Mouse (Mus musculus) CH12.LX (cell line): ENCODE measurements around the gene Fdxr. TPM values are rescaled to one million over a fixed set of nuclear protein-coding genes. Genes with fewer than 3 reads are reported as not detected.

Experiments used
- DNase-seq: peaks from one replicate; pipeline ENCODE4 v3.0.0-alpha.2; 2013; ENCODE audit errors: extremely low read depth
- H3K27ac ChIP-seq: 2 replicates; pipeline ENCODE4 v1.5.1; 2012; ENCODE audit warnings: low read depth, mild to moderate bottlenecking, control low read depth, moderate library complexity; ENCODE audit not compliant: insufficient read depth
- H3K27me3 ChIP-seq: replicated peaks from 2 replicates; pipeline ENCODE3; 2012; ENCODE audit warnings: inconsistent platforms
- H3K36me3 ChIP-seq, 2 experiments: replicated peaks in 1 of 2; 2 replicates each; pipeline versions ENCODE3 to v1.6.1; 2012; ENCODE audit warnings: inconsistent platforms in 1 of 2, low read length in 1 of 2, mild to moderate bottlenecking in 1 of 2, mixed read lengths in 1 of 2, moderate library complexity in 1 of 2; ENCODE audit not compliant: control insufficient read depth in 1 of 2, insufficient read depth in 1 of 2
- H3K4me1 ChIP-seq, 2 experiments: 2 replicates each; pipeline ENCODE4 v1.6.1; 2012; ENCODE audit warnings: inconsistent platforms in 1 of 2, moderate library complexity in 1 of 2; ENCODE audit not compliant: insufficient read depth in 2 of 2, control insufficient read depth in 1 of 2
- H3K4me2 ChIP-seq: 2 replicates; pipeline ENCODE4 v1.6.1; 2012; ENCODE audit warnings: low read depth, mild to moderate bottlenecking, control low read depth; ENCODE audit not compliant: poor library complexity, insufficient read depth, severe bottlenecking
- H3K4me3 ChIP-seq, 3 experiments: fragments of 150-350 bp in 1 of 3; sonication (generic) in 1 of 3; replicated peaks in 1 of 3; 2 replicates each; pipeline versions ENCODE3 to v1.5.1; 2011 to 2012; ENCODE audit warnings: low read depth in 2 of 3, low read length in 2 of 3, mild to moderate bottlenecking in 2 of 3, moderate library complexity in 2 of 3, control low read depth in 1 of 3, improper control_type of control experiment in 1 of 3, inconsistent platforms in 1 of 3, mixed read lengths in 1 of 3; ENCODE audit not compliant: poor library complexity in 1 of 3
- H3K79me2 ChIP-seq: replicated peaks from 2 replicates; pipeline ENCODE4 v1.6.1; 2012; ENCODE audit warnings: mild to moderate bottlenecking, moderate library complexity; ENCODE audit not compliant: control insufficient read depth, poor library complexity, insufficient read depth, severe bottlenecking; ENCODE audit errors: extremely low read depth
- H3K9ac ChIP-seq: 2 replicates; pipeline ENCODE4 v1.6.1; 2012; ENCODE audit warnings: low read depth, mild to moderate bottlenecking, control low read depth, moderate library complexity; ENCODE audit not compliant: insufficient read depth
- H3K9me3 ChIP-seq: replicated peaks from 2 replicates; pipeline ENCODE3; 2012; ENCODE audit warnings: low read length, inconsistent platforms, mixed read lengths
- CHD1 ChIP-seq: IDR thresholded peaks from 2 replicates; pipeline ENCODE4 v1.6.1; 2012; ENCODE audit warnings: low read depth, low read length, improper control_type of control experiment, inconsistent platforms
- E2F4 ChIP-seq: IDR thresholded peaks from 2 replicates; pipeline ENCODE4 v1.6.1; 2011; ENCODE audit warnings: low read depth, low read length, improper control_type of control experiment; ENCODE audit not compliant: insufficient replicate concordance
- ELF1 ChIP-seq: IDR thresholded peaks from 2 replicates; pipeline ENCODE4 v1.6.1; 2014; ENCODE audit warnings: low read depth, mild to moderate bottlenecking, inconsistent platforms, low read length, improper control_type of control experiment
- EP300 ChIP-seq: IDR thresholded peaks from 2 replicates; pipeline ENCODE4 v1.6.1; 2011; ENCODE audit warnings: low read length, improper control_type of control experiment
- HCFC1 ChIP-seq: IDR thresholded peaks from 2 replicates; pipeline ENCODE4 v1.6.1; 2012; ENCODE audit warnings: low read depth, mild to moderate bottlenecking, inconsistent platforms, low read length, improper control_type of control experiment
- IRF4 ChIP-seq: IDR thresholded peaks from 2 replicates; pipeline ENCODE4 v1.6.1; 2014; ENCODE audit warnings: low read depth, mild to moderate bottlenecking, inconsistent platforms, low read length, improper control_type of control experiment
- JUND ChIP-seq: conservative IDR thresholded peaks from 2 replicates; pipeline ENCODE4 v1.6.1; 2011; ENCODE audit warnings: low read depth, low read length, improper control_type of control experiment
- MAZ ChIP-seq: IDR thresholded peaks from 2 replicates; pipeline ENCODE4 v1.6.1; 2012; ENCODE audit warnings: low read depth, mild to moderate bottlenecking, inconsistent platforms, low read length, improper control_type of control experiment, moderate library complexity
- MEF2A ChIP-seq: IDR thresholded peaks from 2 replicates; pipeline ENCODE4 v1.6.1; 2014; ENCODE audit warnings: low read depth, mild to moderate bottlenecking, inconsistent platforms, low read length, improper control_type of control experiment, borderline replicate concordance
- NELFE ChIP-seq: IDR thresholded peaks from 2 replicates; pipeline ENCODE4 v1.6.1; 2011; ENCODE audit warnings: low read depth, low read length, improper control_type of control experiment
- PAX5 ChIP-seq: IDR thresholded peaks from 2 replicates; pipeline ENCODE4 v1.6.1; 2012; ENCODE audit warnings: low read length, inconsistent platforms, mixed read lengths
- POLR2A ChIP-seq: IDR thresholded peaks from 2 replicates; pipeline ENCODE4 v1.6.1; 2011; ENCODE audit warnings: low read depth, mild to moderate bottlenecking, improper control_type of control experiment, low read length
- POLR2AphosphoS2 ChIP-seq: IDR thresholded peaks from 2 replicates; pipeline ENCODE4 v1.6.1; 2011; ENCODE audit warnings: low read depth, low read length, improper control_type of control experiment
- RCOR1 ChIP-seq: conservative IDR thresholded peaks from 2 replicates; pipeline ENCODE4 v1.6.1; 2012; ENCODE audit warnings: low read depth, mild to moderate bottlenecking, inconsistent platforms, low read length, improper control_type of control experiment
- TCF12 ChIP-seq: IDR thresholded peaks from 2 replicates; pipeline ENCODE4 v1.6.1; 2014; ENCODE audit warnings: low read depth, mild to moderate bottlenecking, inconsistent platforms, low read length, improper control_type of control experiment
- USF2 ChIP-seq: conservative IDR thresholded peaks from 2 replicates; pipeline ENCODE4 v1.6.1; 2011; ENCODE audit warnings: low read depth, low read length, improper control_type of control experiment
- ZC3H11A ChIP-seq: IDR thresholded peaks from 2 replicates; pipeline ENCODE4 v1.6.1; 2012; ENCODE audit warnings: low read depth, mild to moderate bottlenecking, inconsistent platforms, low read length, improper control_type of control experiment
- ZMIZ1 ChIP-seq: IDR thresholded peaks from 2 replicates; pipeline ENCODE4 v1.6.1; 2012; ENCODE audit warnings: low read depth, mild to moderate bottlenecking, inconsistent platforms, low read length, improper control_type of control experiment
- dilution Hi-C: fragments of 300-500 bp; cut with MboI; formaldehyde crosslinking; loops from 2 replicates; pipeline ENCODE4 v1.14.3; 2020; ENCODE audit warnings: low sequenced_read_pairs; ENCODE audit not compliant: extremely low pct_unique_long_range_greater_than_20kb, extremely low pct_ligation_motif_present
- in situ Hi-C: fragments of 300-500 bp; cut with MboI; formaldehyde crosslinking; loops from 3 replicates; pipeline ENCODE4 v1.14.3; 2019; ENCODE audit warnings: low sequenced_read_pairs, low pct_ligation_motif_present, low pct_unique_long_range_greater_than_20kb, mixed read lengths
- polyA plus RNA-seq: library from polyadenylated mRNA; unstranded; fragments of >175 nt; gene quantifications from 2 replicates; pipeline ENCODE4 v1.2.1, GENCODE M21; 2012; ENCODE audit warnings: low read depth; ENCODE audit not compliant: insufficient read length
- total RNA-seq, 2 experiments: library from RNA; depleted of rRNA; stranded (reverse); fragments of 300-350 nt in 1 of 2; fragments of >200 nt in 1 of 2; gene quantifications; 2 replicates each; pipeline ENCODE4 v1.2.3; 2012 to 2014

Gene Fdxr
- total and polyA plus RNA-seq, 3 experiments = 43.8 to 63.3 (median 58.6) TPM

GRCm38 (mm10) chr11:115259134-115259533 lies 17.7 kb downstream of the Fdxr start:
- H3K79me2 ChIP-seq = no peaks in the 10 kb centered on the region
- dilution Hi-C loops = no loop called here

GRCm38 (mm10) chr11:115257775-115258510 lies 18.9 kb downstream of the Fdxr start:
- Histone ChIP-seq H3K27ac (no peak overlapping the region), H3K4me2 (no peak overlapping the region), H3K9me3 (peaks cover 6% of the 10 kb centered on the region)
- in situ Hi-C loops = no loop called here
- TF ChIP-seq CHD1 (no peak), TCF12 (no peak), MAZ (no peak), USF2 (no peak)
- TF ChIP-seq, all 38 proteins: peak for 0
- no peaks in the 10 kb centered on the region for H3K36me3 ChIP-seq
- dilution Hi-C loops = no loop called here
- DNase-seq = no peak
- no peaks in the 10 kb centered on the region for H3K79me2 ChIP-seq
- no peak overlapping the region for H3K4me3 ChIP-seq
- H3K9ac ChIP-seq = no peak overlapping the region
- peaks cover 24% of the 10 kb centered on the region for H3K27me3 ChIP-seq
- H3K4me1 ChIP-seq = 0 out of 4 replicates have a peak, but pooled peaks cover 0 to 3% of the 10 kb centered on the region in 2 experiments

More at GRCm38 (mm10) chr11:115259134-115259533, 17.7 kb downstream of the Fdxr start:
- no peak for DNase-seq
- Histone ChIP-seq H3K9me3 (peaks cover 6% of the 10 kb centered on the region), H3K4me2 (no peak overlapping the region), H3K36me3 (no peaks in the 10 kb centered on the region), H3K27ac (no peak overlapping the region), H3K4me3 (no peak overlapping the region), H3K4me1 (no peaks in the 10 kb centered on the region), H3K27me3 (peaks cover 24% of the 10 kb centered on the region), H3K9ac (no peak overlapping the region)
- no peak for TF ChIP-seq POLR2AphosphoS2
- no peak for TF ChIP-seq JUND
- TF ChIP-seq POLR2A = no peak
- no peak for TF ChIP-seq IRF4
- TF ChIP-seq PAX5 = no peak
- TF ChIP-seq RCOR1 = no peak
- TF ChIP-seq ZC3H11A = no peak
- TF ChIP-seq MEF2A = no peak
- in situ Hi-C loops = no loop called here

- H3K4me2 ChIP-seq = no peak overlapping the region
- no peak overlapping the region for H3K4me3 ChIP-seq
- dilution Hi-C loops (no loop called here), in situ Hi-C loops (no loop called here)
- no peak for DNase-seq
- TF ChIP-seq HCFC1 (no peak), EP300 (no peak), ZMIZ1 (no peak), RCOR1 (no peak), IRF4 (no peak), E2F4 (no peak), NELFE (no peak), ELF1 (no peak)
- H3K36me3 ChIP-seq = peaks cover 0 to 2% of the 10 kb centered on the region in 2 experiments
- H3K27me3 ChIP-seq = peaks cover 7% of the 10 kb centered on the region
- H3K79me2 ChIP-seq = no peaks in the 10 kb centered on the region
- peaks cover 10% of the 10 kb centered on the region for H3K9me3 ChIP-seq
- no peak overlapping the region for H3K9ac ChIP-seq
- peaks cover 19 to 27% of the 10 kb centered on the region in 2 experiments for H3K4me1 ChIP-seq
- no peak overlapping the region for H3K27ac ChIP-seq
Observed at GRCm38 (mm10) chr11:115251258-115251657, 25.6 kb downstream of the Fdxr start.
